Mouse (Mus musculus) urinary bladder, adult 18-20 months (tissue): ENCODE results near the gene St6galnac6.
A peak's percentile ranks its signal among the peaks of the same experiment; 100 is the strongest.

Experiments used
- DNase-seq, 2 experiments: peaks; one replicate each; pipeline ENCODE4 v3.0.0; 2022; ENCODE audit warnings: low spot score in 2 of 2, mixed read lengths in 2 of 2

Gene St6galnac6

GRCm38 (mm10) chr2:32639632-32640031 is 40.1 kb downstream of the St6galnac6 start:
- no peak for DNase-seq

GRCm38 (mm10) chr2:32640550-32641051 is 41.1 kb downstream of the St6galnac6 start:
- no peak for DNase-seq

GRCm38 (mm10) chr2:32641810-32642209 is 42.3 kb downstream of the St6galnac6 start:
- DNase-seq: no peak

GRCm38 (mm10) chr2:32642813-32643212 is 43.3 kb downstream of the St6galnac6 start:
- no peak for DNase-seq

GRCm38 (mm10) chr2:32644083-32644482 is 44.6 kb downstream of the St6galnac6 start:
- no peak for DNase-seq

- DNase-seq: no peak
These were observed 45.4 kb downstream of the St6galnac6 start for GRCm38 (mm10) chr2:32644799-32645475.

- DNase-seq: no peak
These were observed 46.1 kb downstream of the St6galnac6 start for GRCm38 (mm10) chr2:32645647-32646046.

- no peak for DNase-seq
These were observed 47.0 kb downstream of the St6galnac6 start, which contains the start of gene Eng for GRCm38 (mm10) chr2:32646379-32647056. Gene Eng (plus strand): TSS chr2:32646595.

- no peak for DNase-seq
These were observed 47.9 kb downstream of the St6galnac6 start for GRCm38 (mm10) chr2:32647366-32647765.

- no peak for DNase-seq
These were observed 54.3 kb downstream of the St6galnac6 start for GRCm38 (mm10) chr2:32653764-32654163.

- peak in 1 of 2 experiments; percentile 54 for DNase-seq
These were observed 55.4 kb downstream of the St6galnac6 start for GRCm38 (mm10) chr2:32654743-32655393.

GRCm38 (mm10) chr2:32655394-32655744 is 55.9 kb downstream of the St6galnac6 start:
- no peak for DNase-seq

GRCm38 (mm10) chr2:32655826-32656225 is 56.3 kb downstream of the St6galnac6 start:
- no peak for DNase-seq

- no peak for DNase-seq
These were observed 59.4 kb downstream of the St6galnac6 start for GRCm38 (mm10) chr2:32658873-32659272.

- peak; percentile 47 to 49 for DNase-seq
These were observed 62.1 kb downstream of the St6galnac6 start for GRCm38 (mm10) chr2:32661509-32662107.

GRCm38 (mm10) chr2:32662291-32662690 is 62.8 kb downstream of the St6galnac6 start:
- DNase-seq: no peak

GRCm38 (mm10) chr2:32665345-32665744 is 65.8 kb downstream of the St6galnac6 start:
- no peak for DNase-seq

- DNase-seq: no peak
These were observed 66.3 kb downstream of the St6galnac6 start for GRCm38 (mm10) chr2:32665853-32666252.

- DNase-seq: no peak
These were observed 68.3 kb downstream of the St6galnac6 start for GRCm38 (mm10) chr2:32667775-32668174.

- DNase-seq: no peak
These were observed 68.7 kb downstream of the St6galnac6 start for GRCm38 (mm10) chr2:32668176-32668575.

- no peak for DNase-seq
These were observed 70.4 kb downstream of the St6galnac6 start for GRCm38 (mm10) chr2:32669876-32670275.
